Mouse (Mus musculus): ENCODE measurements around the gene Frmpd1.

GRCm38 (mm10) chr4:45185331-45185669 lies 625 bp downstream of the Frmpd1 start:
- TF ChIP-seq CTCF (IDR thresholded peaks at IDR 0.05; ENCODE audit: extremely low read depth, insufficient read length, insufficient replicate concordance, low read depth, low read length) (no peak), POLR2A (IDR thresholded peaks at IDR 0.05; ENCODE audit: low read depth, low read length) (no peak)

Measured in small intestine, adult 2 months (tissue).